Mouse (Mus musculus) liver, adult (tissue): ENCODE measurements around the gene Zfp872.

Experiments
- GATA4 ChIP-seq: IDR thresholded peaks from 2 replicates; pipeline ENCODE4 v1.6.1; 2014; ENCODE audit warnings: mild to moderate bottlenecking, low read length; ENCODE audit not compliant: insufficient replicate concordance

The Zfp872 gene

GRCm38 (mm10) chr9:22225581-22226388 is 37.9 kb downstream of the Zfp872 start, which contains the start of gene Zfp809:
Zfp809 (plus strand) TSS chr9:22225714.
- TF ChIP-seq GATA4, result peak; percentile 50; the same call in 1 of the 2 replicates

DNA sequence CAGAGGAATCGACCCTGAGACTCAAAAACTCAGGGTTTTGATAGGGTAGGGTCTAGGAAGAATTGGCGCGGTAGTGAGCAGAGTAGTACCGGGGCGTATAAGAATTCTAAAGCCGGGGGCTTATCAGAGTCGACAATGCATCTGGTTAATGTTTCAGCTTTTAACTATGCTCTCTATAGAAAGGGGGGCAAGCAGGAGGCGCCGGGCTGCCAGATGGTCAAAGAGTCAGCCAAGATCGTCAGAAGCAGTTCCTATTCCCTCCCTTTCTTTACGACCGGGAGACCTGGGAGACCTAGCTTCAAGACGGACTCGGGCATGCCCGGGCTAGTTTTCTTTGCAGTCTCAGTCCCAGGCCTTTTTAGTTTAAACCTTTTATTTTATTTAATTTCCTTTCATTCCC is 39.0 kb downstream of the Zfp872 start:
- TF ChIP-seq GATA4, result no peak

DNA sequence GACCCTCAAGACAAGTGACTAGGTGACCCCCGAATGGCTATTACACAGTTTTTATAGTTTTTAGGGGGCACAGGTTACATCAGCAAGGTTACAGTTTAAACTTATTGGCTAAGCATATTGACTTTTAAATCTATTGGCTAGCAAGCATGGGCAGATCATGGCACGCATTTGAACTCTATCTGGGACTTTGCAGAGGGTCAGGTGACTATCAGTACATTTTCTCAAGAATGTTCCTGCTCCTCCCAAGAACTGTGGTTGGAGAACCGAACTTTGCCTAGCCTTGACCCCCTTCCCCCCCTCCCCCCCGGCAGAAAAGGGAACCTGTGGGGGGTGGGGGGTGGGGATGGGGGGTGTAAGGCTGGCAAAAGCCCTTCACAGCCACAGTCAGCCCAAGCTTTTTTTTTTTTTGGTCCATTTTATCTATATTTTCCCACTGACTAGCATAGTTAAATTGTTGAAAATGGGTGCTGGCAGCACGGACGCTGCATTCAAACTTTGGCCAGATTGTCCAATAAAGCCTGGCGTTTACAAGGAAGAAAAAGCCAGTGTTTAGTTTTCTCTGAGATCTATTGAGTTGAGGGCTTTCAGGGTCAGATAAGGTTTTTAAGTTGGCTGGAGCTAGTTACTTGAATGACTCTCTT is 41.6 kb downstream of the Zfp872 start:
- TF ChIP-seq GATA4, result no peak

GRCm38 (mm10) chr9:22230061-22230460 is 42.2 kb downstream of the Zfp872 start:
- TF ChIP-seq GATA4, result no peak

GRCm38 (mm10) chr9:22230556-22230955 is 42.7 kb downstream of the Zfp872 start:
- no peak for TF ChIP-seq GATA4

- no peak for TF ChIP-seq GATA4
These were observed 52.1 kb downstream of the Zfp872 start for GRCm38 (mm10) chr9:22240001-22240400.

- TF ChIP-seq GATA4, result no peak
These were observed 56.4 kb downstream of the Zfp872 start for GRCm38 (mm10) chr9:22244242-22244641.
